Mouse (Mus musculus) lung, embryonic 16.5 days (tissue): Measurements from ENCODE around the gene Tbc1d15. TPM values are rescaled to one million over a fixed set of nuclear protein-coding genes. Genes with fewer than 3 reads are reported as not detected.

Source experiments
- polyA plus RNA-seq: library from polyadenylated mRNA; unstranded; fragments of >200 nt; fragmentation: Nextera tagmentation; extraction: Ambion mirVana; gene quantifications from 2 replicates; pipeline ENCODE4 v1.2.1, GENCODE M21; 2015

The Tbc1d15 gene
- polyA plus RNA-seq, 1 experiment from 2014 or later: 61.9 TPM

Other genes starting within 250 kb of the Tbc1d15 start
- not detected in 2 replicates for gene Tph2, start 66.4 kb downstream of the Tbc1d15 start, polyA plus RNA-seq
- 3.8 and 4.0 TPM in 2 replicates for gene Rab21, start 64.1 kb upstream of the Tbc1d15 start, polyA plus RNA-seq
- gene Tmem19, start 111.0 kb upstream of the Tbc1d15 start, polyA plus RNA-seq: 28.9 and 30.7 TPM in 2 replicates
- 18.6 and 21.7 TPM in 2 replicates for gene Thap2, start 133.0 kb upstream of the Tbc1d15 start, polyA plus RNA-seq
- 18.1 and 18.9 TPM in 2 replicates for gene Zfc3h1, start 133.5 kb upstream of the Tbc1d15 start, polyA plus RNA-seq